Mouse (Mus musculus) naive thymus-derived CD4-positive, alpha-beta T cell, adult 5 months (primary cell): ENCODE data around the gene Smarcc2. TPM values are rescaled to one million over a fixed set of nuclear protein-coding genes. Genes with fewer than 3 reads are reported as not detected.

Source experiments
- polyA plus RNA-seq: library from polyadenylated mRNA; unstranded; fragments of 100-300 nt; shearing (Covaris generic); gene quantifications from one replicate; pipeline ENCODE4 v1.2.1, GENCODE M21; 2017

Smarcc2 gene
- 93.1 TPM for polyA plus RNA-seq

DNA sequence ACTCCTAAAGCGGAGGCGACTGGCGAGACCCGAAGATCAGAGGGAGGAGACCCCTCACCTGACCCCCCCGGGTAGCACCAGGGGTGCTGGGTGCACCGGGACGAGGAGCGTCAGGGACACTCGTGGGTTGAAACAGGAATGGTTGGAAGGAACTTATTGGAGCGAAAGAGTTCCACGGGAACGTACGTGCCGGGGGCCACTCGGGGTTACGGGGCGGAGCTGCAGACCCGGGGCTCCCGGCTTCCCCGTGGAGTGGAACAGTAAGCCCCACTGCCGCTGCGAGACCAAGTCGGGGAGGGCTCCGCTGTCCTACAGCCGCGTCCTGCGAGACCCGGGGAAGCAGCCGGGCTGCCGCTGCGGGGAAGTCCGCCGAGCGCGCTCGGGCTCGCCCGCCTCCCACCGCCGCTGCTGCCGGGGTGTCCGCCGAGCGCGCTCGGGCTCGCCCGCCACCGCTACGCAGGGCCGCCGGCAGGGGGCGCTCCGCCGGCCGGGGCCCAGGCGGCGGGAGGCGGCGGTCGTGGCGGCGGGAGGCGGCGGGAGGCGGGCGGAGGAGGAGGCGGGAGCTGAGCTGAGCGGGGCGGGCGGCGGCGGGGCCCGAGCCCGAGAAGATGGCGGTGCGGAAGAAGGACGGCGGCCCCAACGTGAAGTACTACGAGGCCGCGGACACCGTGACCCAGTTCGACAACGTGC, at the start of gene Smarcc2:
TSS of gene Smarcc2 (plus strand) at position 530 of the 690 bp plus-strand sequence.

DNA sequence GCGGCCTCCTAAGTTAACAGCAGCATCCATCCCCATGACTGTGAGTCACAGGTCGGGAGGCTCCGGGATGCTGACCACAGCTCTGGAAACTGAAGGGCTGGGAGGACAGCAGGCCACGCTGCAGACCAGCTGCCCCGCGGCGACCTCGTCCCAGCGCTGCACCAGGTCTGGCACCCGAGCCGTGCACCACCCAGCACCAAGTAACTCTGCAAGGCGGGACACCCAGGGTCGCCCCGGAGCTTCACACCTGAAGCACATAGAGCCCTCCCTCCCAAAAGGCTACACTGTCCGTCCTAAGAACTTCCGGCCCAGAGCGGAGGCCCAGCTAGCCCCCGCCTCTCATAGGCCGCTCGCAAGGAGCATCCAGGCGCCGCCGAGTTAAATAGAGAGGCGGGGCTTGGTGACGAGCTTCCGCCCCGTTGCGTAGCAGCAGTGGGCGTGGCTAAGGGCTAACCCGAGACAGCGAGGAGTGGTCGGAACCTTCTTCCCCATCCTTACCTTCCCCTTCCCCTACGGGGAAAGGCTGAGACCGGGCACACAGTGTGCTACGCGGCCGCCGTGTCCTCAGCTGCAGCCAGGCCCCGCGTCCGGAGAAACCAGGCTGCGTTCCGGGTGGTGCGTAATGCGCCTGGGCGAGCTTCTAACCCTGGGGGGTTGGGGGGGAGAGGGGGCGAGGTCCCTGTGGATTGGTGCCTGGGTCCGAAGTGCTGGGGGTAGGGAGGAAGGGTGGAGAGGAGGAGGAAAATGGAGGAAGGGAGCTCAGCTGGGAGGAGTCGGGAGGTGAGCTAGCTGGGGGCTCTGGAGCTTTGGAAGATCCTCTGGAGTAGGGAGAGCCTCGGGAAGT, 47.6 kb upstream of the Smarcc2 start, which contains the start of the genes Nabp2 and Rnf41:
TSS of gene Nabp2 (minus strand) at position 282 of the 844 bp plus-strand sequence.
TSS of gene Rnf41 (plus strand) at position 447 of the 844 bp plus-strand sequence.

DNA sequence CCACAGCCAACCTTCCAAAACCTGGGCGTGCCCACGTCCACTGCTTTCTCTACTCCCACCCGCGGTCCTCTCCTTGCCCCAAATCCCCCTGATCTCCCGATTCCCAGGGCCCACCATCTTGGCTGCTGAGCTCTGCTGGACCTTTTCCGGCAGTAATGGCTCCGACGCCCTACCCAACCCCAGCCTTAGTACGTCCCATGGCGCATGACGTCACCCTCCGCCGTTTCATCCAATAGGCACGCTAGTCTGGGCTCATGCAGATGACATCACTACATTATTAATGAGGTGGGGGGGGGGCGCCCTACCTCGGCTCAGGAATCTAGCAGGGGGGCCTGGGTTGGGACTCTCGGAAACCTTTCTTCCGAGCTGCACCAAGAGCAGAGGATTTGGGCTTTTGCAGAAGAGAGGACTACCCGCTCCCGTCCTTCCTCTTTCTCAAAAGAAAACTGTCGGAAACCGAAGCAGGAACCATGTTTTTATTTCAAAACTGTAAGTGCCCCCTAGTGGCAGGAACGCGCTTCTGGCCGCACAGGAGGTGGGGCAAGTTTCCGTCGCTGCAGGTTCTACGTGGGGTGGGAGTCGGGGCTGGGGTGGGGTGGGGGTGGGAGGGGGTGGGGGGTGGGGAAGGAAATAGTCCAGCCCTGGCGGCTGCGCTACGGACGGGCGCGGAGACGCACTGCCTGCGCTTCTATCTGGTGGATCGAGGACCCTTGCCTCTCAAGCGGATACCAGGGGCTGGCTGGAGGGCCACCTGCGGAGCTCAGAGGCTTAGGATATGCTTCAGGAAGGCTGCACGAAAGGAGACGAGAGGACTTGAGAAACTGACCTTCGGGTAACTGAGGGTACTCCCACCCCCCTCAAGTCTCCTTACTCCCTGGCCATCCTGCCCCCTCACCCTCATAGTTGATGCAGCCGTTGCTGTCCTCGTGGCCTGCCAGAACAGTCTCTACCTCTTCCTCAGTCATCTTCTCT, 34.9 kb downstream of the Smarcc2 start, which contains the start of gene Myl6:
TSS of gene Myl6 (minus strand) at position 451 of the 972 bp plus-strand sequence.

GRCm38 (mm10) chr10:128498590-128498989, 39.5 kb downstream of the Smarcc2 start, which contains the start of gene Myl6b:
Gene Myl6b (minus strand): TSS chr10:128498685.

DNA sequence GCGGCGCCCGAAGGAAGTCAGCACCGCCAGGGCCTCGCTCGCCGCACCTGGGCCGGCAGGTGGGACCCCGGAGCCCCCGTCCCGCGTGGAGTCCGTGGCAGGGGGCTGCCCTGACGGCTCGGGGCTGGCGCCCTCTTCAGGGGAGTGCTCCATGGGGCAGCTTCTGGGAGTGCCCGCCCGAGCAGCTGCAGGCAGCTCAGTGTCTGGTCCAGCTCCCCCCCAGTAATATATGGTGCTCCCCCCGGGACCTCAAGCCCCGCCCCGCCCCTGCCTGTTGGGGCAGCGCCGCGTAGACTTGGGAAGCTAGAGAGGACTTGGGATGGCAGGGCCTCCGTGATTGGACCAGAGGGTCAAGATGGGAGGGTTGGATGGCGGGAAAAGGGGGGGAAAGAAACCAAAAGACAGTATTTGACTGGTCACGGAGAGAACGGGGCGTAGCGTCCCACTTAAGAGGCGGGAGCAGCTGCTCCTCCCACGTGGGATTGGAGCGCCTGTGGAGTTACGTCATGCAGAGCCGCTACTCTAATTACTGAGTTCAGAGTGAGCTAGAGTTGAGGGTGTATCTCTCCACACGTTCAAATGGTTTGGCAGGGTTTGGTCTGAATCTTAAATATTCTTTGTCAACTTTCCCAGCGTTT, 66.7 kb downstream of the Smarcc2 start, which contains the start of gene Esyt1:
TSS of gene Esyt1 (minus strand) at position 201 of the 638 bp plus-strand sequence.

Other genes with a start within 250 kb of the Smarcc2 start
- gene Spryd4, start 247.4 kb upstream of the Smarcc2 start, polyA plus RNA-seq, result 12.4 TPM
- not detected for gene Mip, start 233.4 kb upstream of the Smarcc2 start, polyA plus RNA-seq
- gene Timeless, start 227.2 kb upstream of the Smarcc2 start, polyA plus RNA-seq, result 28.0 TPM
- not detected for gene Apon, start 205.2 kb upstream of the Smarcc2 start, polyA plus RNA-seq
- not detected for gene Apof, start 190.6 kb upstream of the Smarcc2 start, polyA plus RNA-seq
- 45.1 TPM for gene Stat2, start 188.7 kb upstream of the Smarcc2 start, polyA plus RNA-seq
- not detected for gene Il23a, start 160.5 kb upstream of the Smarcc2 start, polyA plus RNA-seq
- gene Pan2, start 155.9 kb upstream of the Smarcc2 start, polyA plus RNA-seq, result 48.3 TPM
- gene Cnpy2, start 136.8 kb upstream of the Smarcc2 start, polyA plus RNA-seq, result 18.9 TPM
- gene Cs, start 121.5 kb upstream of the Smarcc2 start, polyA plus RNA-seq, result 128 TPM
- 39.7 TPM for gene Coq10a, start 90.3 kb upstream of the Smarcc2 start, polyA plus RNA-seq
- 4.8 TPM for gene Ankrd52, start 82.1 kb upstream of the Smarcc2 start, polyA plus RNA-seq
- not detected for gene Slc39a5, start 58.0 kb upstream of the Smarcc2 start, polyA plus RNA-seq
- gene Nabp2, start 47.8 kb upstream of the Smarcc2 start, polyA plus RNA-seq, result 47.3 TPM
- gene Rnf41, start 47.6 kb upstream of the Smarcc2 start, polyA plus RNA-seq, result 23.1 TPM
- gene Myl6, start 34.9 kb downstream of the Smarcc2 start, polyA plus RNA-seq, result 1,093 TPM
- 3.2 TPM for gene Myl6b, start 39.4 kb downstream of the Smarcc2 start, polyA plus RNA-seq
- 269 TPM for gene Esyt1, start 66.6 kb downstream of the Smarcc2 start, polyA plus RNA-seq
- gene Zc3h10, start 88.5 kb downstream of the Smarcc2 start, polyA plus RNA-seq, result 32.4 TPM
- 2,874 TPM for gene Rpl41, start 90.1 kb downstream of the Smarcc2 start, polyA plus RNA-seq
- 27.6 TPM for gene Pa2g4, start 106.7 kb downstream of the Smarcc2 start, polyA plus RNA-seq
- gene Erbb3, start 130.4 kb downstream of the Smarcc2 start, polyA plus RNA-seq, result 1.2 TPM
- gene Rps26, start 167.5 kb downstream of the Smarcc2 start, polyA plus RNA-seq, result 770 TPM
- gene Ikzf4, start 186.7 kb downstream of the Smarcc2 start, polyA plus RNA-seq, result 7.6 TPM
- gene Suox, start 214.8 kb downstream of the Smarcc2 start, polyA plus RNA-seq, result 18.4 TPM
- 26.5 TPM for gene Rab5b, start 237.0 kb downstream of the Smarcc2 start, polyA plus RNA-seq
- gene Pmel, start 244.9 kb downstream of the Smarcc2 start, polyA plus RNA-seq, result 6.4 TPM
- gene Cdk2, start 245.8 kb downstream of the Smarcc2 start, polyA plus RNA-seq, result 36.7 TPM